Mouse (Mus musculus) cerebellum, adult 2 months (tissue): ENCODE measurements around the gene Tns2.

Experiments
- CTCF ChIP-seq: fragments of 200-500 bp; IDR thresholded peaks from 2 replicates; pipeline ENCODE4 v1.5.1; 2011; ENCODE audit warnings: low read depth, mild to moderate bottlenecking, control low read depth, low read length, moderate library complexity, borderline replicate concordance; ENCODE audit not compliant: insufficient read depth
- POLR2A ChIP-seq: fragments of 200-500 bp; IDR thresholded peaks from 2 replicates; pipeline ENCODE4 v1.6.1; 2011; ENCODE audit warnings: low read length, control low read depth, borderline replicate concordance; ENCODE audit not compliant: insufficient read depth

DNA sequence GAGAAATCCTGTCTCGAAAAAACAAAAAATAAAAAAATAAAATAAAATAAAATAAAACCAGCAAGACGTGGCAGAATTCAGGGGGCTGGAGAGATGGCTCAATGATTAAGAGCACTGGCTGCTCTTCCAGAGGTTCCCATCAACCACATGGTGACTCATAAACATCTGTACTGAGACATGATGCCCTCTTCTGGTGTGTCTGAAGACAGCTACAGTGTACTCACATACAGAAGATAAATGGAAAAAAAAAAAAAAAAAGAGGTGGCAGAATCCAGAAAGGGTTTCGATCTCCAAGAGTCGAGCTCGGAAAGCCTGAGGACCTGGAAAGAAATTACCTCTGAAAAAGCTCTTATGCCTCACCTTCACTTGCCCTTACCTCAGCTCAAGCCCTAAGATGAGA lies 40.9 kb downstream of the Tns2 start:
- TF ChIP-seq CTCF (no peak), POLR2A (no peak)
